Mouse (Mus musculus) midbrain, embryonic 10.5 days (tissue): Measurements from ENCODE around the gene Aebp1. TPM values are rescaled to one million over a fixed set of nuclear protein-coding genes. Genes with fewer than 3 reads are reported as not detected.
"Not testable (repeated sequence)": the region's sequence is repeated elsewhere in the genome, so short reads cannot be mapped to it uniquely, and the experiment has no call there.

ENCODE experiments used
- DNase-seq: peaks from one replicate; pipeline ENCODE4 v3.0.0-alpha.2; 2017; ENCODE audit warnings: low spot score
- H3K27ac ChIP-seq: fragments of 300-500 bp; sonication (generic); replicated peaks from 2 replicates; pipeline ENCODE4 v1.5.1; 2016; ENCODE audit warnings: mild to moderate bottlenecking
- H3K27me3 ChIP-seq: fragments of 300-500 bp; sonication (generic); 2 replicates; pipeline ENCODE4 v1.6.1; 2016; ENCODE audit warnings: low read depth, mild to moderate bottlenecking; ENCODE audit not compliant: poor library complexity, severe bottlenecking
- H3K36me3 ChIP-seq: fragments of 300-500 bp; sonication (generic); 2 replicates; pipeline ENCODE4 v1.6.1; 2016; ENCODE audit warnings: mild to moderate bottlenecking, moderate library complexity
- H3K4me1 ChIP-seq: fragments of 300-500 bp; sonication (generic); 2 replicates; pipeline ENCODE4 v1.6.1; 2016
- H3K4me3 ChIP-seq: fragments of 300-500 bp; sonication (generic); 2 replicates; pipeline ENCODE4 v1.5.1; 2016; ENCODE audit warnings: mild to moderate bottlenecking, moderate library complexity
- H3K9me3 ChIP-seq: fragments of 300-500 bp; sonication (generic); replicated peaks from 2 replicates; pipeline ENCODE4 v1.6.1; 2016; ENCODE audit warnings: mild to moderate bottlenecking
- WGBS: fragments of 180-500 bp; shearing (Covaris S2); methylation state at CpG from one replicate; pipeline ENCODE4 v1.1.7; 2016; 5-methylcytosine and 5-hydroxymethylcytosine counted together
- polyA plus RNA-seq: library from polyadenylated mRNA; unstranded; fragments of >200 nt; fragmentation: Nextera tagmentation; extraction: Ambion mirVana; gene quantifications from 2 replicates; pipeline ENCODE4 v1.2.1, GENCODE M21; 2016

The Aebp1 gene
- polyA plus RNA-seq, 1 experiment from 2014 or later: 8.1 TPM

GRCm38 (mm10) chr11:5879905-5880304, 18.2 kb downstream of the Aebp1 start:
- WGBS: 47% methylated on average over 5 of the region's 5 CpGs
- H3K9me3 ChIP-seq: no peaks in the 10 kb centered on the region

GRCm38 (mm10) chr11:5882518-5882917, 20.8 kb downstream of the Aebp1 start:
- no peaks in the 10 kb centered on the region for H3K27me3 ChIP-seq
- H3K4me3 ChIP-seq: no peak overlapping the region
- no peak for DNase-seq
- WGBS: 87% methylated on average over 8 of the region's 8 CpGs
- H3K27ac ChIP-seq: no peak overlapping the region
- no peaks in the 10 kb centered on the region for H3K36me3 ChIP-seq
- H3K4me1 ChIP-seq: peaks cover 33% of the 10 kb centered on the region
- no peaks in the 10 kb centered on the region for H3K9me3 ChIP-seq

More at GRCm38 (mm10) chr11:5879905-5880304, 18.2 kb downstream of the Aebp1 start:
- H3K27me3 ChIP-seq: no peaks in the 10 kb centered on the region
- peaks cover 32% of the 10 kb centered on the region for H3K4me1 ChIP-seq
- DNase-seq: peak; percentile 74
- peaks cover 19% of the 10 kb centered on the region for H3K36me3 ChIP-seq
- H3K27ac ChIP-seq: no peak overlapping the region
- no peak overlapping the region for H3K4me3 ChIP-seq

GRCm38 (mm10) chr11:5886187-5886586, 24.4 kb downstream of the Aebp1 start:
- 23% methylated on average over 9 of the region's 9 CpGs for WGBS
- H3K4me1 ChIP-seq: peaks cover 39% of the 10 kb centered on the region
- DNase-seq: peak; percentile 69
- no peaks in the 10 kb centered on the region for H3K9me3 ChIP-seq
- no peaks in the 10 kb centered on the region for H3K36me3 ChIP-seq
- H3K4me3 ChIP-seq: no peak overlapping the region
- peak overlapping the region; percentile 82 for H3K27ac ChIP-seq
- no peaks in the 10 kb centered on the region for H3K27me3 ChIP-seq

DNA sequence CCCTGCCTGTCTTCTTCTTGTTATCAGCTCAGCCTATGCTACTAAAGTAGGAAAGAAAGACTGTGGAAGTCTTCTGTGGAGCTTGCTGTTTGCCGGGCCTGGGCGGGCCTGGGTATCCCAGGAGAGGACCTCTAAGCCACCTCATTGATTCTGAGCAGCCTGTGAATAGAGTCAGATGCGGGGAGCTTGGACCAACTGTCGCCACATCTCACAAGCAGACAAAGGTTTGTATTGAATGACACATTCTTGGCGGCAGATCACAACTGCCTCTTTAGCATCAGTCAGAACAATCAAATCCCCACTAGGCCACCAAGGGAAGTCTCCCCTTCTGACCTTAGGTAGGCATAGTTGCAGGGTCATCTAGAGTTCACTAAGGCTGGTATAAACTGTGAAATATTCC, 25.5 kb downstream of the Aebp1 start:
- no peak overlapping the region for H3K4me3 ChIP-seq
- H3K4me1 ChIP-seq: peaks cover 50% of the 10 kb centered on the region
- no peaks in the 10 kb centered on the region for H3K36me3 ChIP-seq
- DNase-seq: peak; percentile 54
- no peaks in the 10 kb centered on the region for H3K9me3 ChIP-seq
- 24% methylated on average over 5 of the region's 5 CpGs for WGBS
- H3K27ac ChIP-seq: peak overlapping the region; percentile 82
- no peaks in the 10 kb centered on the region for H3K27me3 ChIP-seq

- H3K27me3 ChIP-seq, DNase-seq, H3K9me3 ChIP-seq, H3K36me3 ChIP-seq, H3K27ac ChIP-seq, H3K4me3 ChIP-seq: not testable (repeated sequence)
- H3K4me1 ChIP-seq: peaks cover 62% of the 10 kb centered on the region
- 79% methylated on average over 5 of the region's 5 CpGs for WGBS
Observed at GRCm38 (mm10) chr11:5888563-5888962, 26.8 kb downstream of the Aebp1 start.

GRCm38 (mm10) chr11:5892151-5892591, 30.4 kb downstream of the Aebp1 start:
- Histone ChIP-seq H3K4me3 (no peak overlapping the region), H3K36me3 (no peaks in the 10 kb centered on the region), H3K27me3 (peaks cover 17% of the 10 kb centered on the region), H3K4me1 (peaks cover 60% of the 10 kb centered on the region), H3K27ac (peak overlapping the region; percentile 70), H3K9me3 (no peaks in the 10 kb centered on the region)
- WGBS: 74% methylated on average over 8 of the region's 8 CpGs
- DNase-seq: no peak

- Histone ChIP-seq H3K4me3 (no peak overlapping the region), H3K9me3 (no peaks in the 10 kb centered on the region), H3K36me3 (no peaks in the 10 kb centered on the region), H3K4me1 (peaks cover 60% of the 10 kb centered on the region), H3K27ac (peak overlapping the region; percentile 70; the same call in 1 of the 2 replicates), H3K27me3 (peaks cover 24% of the 10 kb centered on the region)
- WGBS: 56% methylated on average over 4 of the region's 4 CpGs
- DNase-seq: no peak
Observed at GRCm38 (mm10) chr11:5892810-5893368, 31.1 kb downstream of the Aebp1 start.

DNA sequence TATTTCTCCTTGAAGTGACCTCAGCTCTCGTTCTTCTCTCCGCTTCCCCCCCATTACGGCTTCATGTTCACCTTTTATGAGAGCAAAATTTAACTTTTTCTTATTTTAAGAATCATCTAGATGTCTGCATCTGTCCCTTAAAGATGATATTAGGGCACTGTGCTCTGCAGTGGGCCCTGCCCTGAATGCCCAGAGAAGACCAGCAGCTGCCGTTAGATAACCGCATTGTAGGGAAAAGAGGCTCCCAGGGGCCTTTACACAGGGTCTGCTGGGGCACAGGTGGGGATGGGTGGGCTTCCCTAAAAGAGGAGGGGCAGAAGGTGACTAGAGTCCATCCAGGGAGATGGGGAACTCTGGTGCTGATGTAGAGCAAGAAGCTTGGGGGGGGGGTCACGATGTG, 32.1 kb downstream of the Aebp1 start:
- Histone ChIP-seq H3K9me3 (no peaks in the 10 kb centered on the region), H3K4me3 (no peak overlapping the region), H3K36me3 (no peaks in the 10 kb centered on the region), H3K4me1 (peaks cover 60% of the 10 kb centered on the region), H3K27me3 (peaks cover 33% of the 10 kb centered on the region), H3K27ac (no peak overlapping the region; the same call in 1 of the 2 replicates)
- 79% methylated on average over 6 of the region's 6 CpGs for WGBS
- DNase-seq: no peak

- Histone ChIP-seq H3K4me1 (peaks cover 58% of the 10 kb centered on the region), H3K27ac (peak overlapping the region; percentile 2; the same call in 1 of the 2 replicates), H3K4me3 (no peak overlapping the region), H3K27me3 (peaks cover 64% of the 10 kb centered on the region), H3K36me3 (no peaks in the 10 kb centered on the region), H3K9me3 (no peaks in the 10 kb centered on the region)
- 10% methylated on average over 16 of the region's 16 CpGs for WGBS
- DNase-seq: no peak
Observed at GRCm38 (mm10) chr11:5897230-5897629, 35.5 kb downstream of the Aebp1 start.

- no peaks in the 10 kb centered on the region for H3K9me3 ChIP-seq
- peak; percentile 23 for DNase-seq
- WGBS: 4% methylated on average over 10 of the region's 10 CpGs
- H3K27ac ChIP-seq: peak overlapping the region; percentile 2; the same call in 1 of the 2 replicates
- no peaks in the 10 kb centered on the region for H3K36me3 ChIP-seq
- peak overlapping the region; percentile 22; the same call in 1 of the 2 replicates for H3K4me3 ChIP-seq
- H3K4me1 ChIP-seq: peaks cover 58% of the 10 kb centered on the region
- peaks cover 70% of the 10 kb centered on the region for H3K27me3 ChIP-seq
Observed at GRCm38 (mm10) chr11:5897839-5898238, 36.1 kb downstream of the Aebp1 start.

GRCm38 (mm10) chr11:5898531-5898930, 36.8 kb downstream of the Aebp1 start, which contains the start of gene Myl7:
Gene Myl7 (minus strand): TSS chr11:5898782.
- Histone ChIP-seq H3K27me3 (peaks cover 77% of the 10 kb centered on the region), H3K4me1 (peaks cover 55% of the 10 kb centered on the region), H3K27ac (peak within 1 kb of the TSS; percentile 2; the same call in 1 of the 2 replicates), H3K4me3 (peak within 1 kb of the TSS; percentile 22; the same call in 1 of the 2 replicates), H3K36me3 (no peaks in the 10 kb centered on the region), H3K9me3 (no peaks in the 10 kb centered on the region)
- no peak for DNase-seq
- WGBS: 76% methylated on average over 5 of the region's 5 CpGs

GRCm38 (mm10) chr11:5899286-5899685, 37.5 kb downstream of the Aebp1 start:
- WGBS: 88% methylated on average over 10 of the region's 10 CpGs
- DNase-seq: no peak

DNA sequence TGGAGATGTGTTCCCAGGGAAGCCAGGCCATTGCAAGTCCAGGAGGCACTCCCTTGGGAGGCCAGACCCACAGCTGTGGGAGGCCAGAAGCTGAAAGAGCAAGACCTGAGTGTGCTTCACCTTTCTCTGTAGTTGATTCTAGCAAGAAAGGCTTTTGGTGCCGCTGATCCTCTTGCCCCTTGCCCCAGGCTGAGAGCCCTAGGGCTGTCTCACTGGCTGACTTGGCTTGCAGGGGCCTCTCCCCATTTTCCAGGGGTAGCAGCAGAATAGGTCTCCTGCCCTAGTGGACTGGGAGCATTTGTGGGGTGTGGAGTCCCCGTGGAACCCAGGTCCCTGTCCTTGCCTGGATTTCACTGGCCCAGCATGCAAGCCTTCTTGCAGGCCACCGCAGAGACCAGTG, 39.6 kb downstream of the Aebp1 start:
- Histone ChIP-seq H3K9me3 (no peaks in the 10 kb centered on the region), H3K36me3 (no peaks in the 10 kb centered on the region), H3K27me3 (peaks cover 77% of the 10 kb centered on the region), H3K4me3 (peak overlapping the region; percentile 56), H3K27ac (peak overlapping the region; percentile 87), H3K4me1 (peaks cover 52% of the 10 kb centered on the region)
- 13% methylated on average over 3 of the region's 3 CpGs for WGBS
- DNase-seq: no peak

More at GRCm38 (mm10) chr11:5899286-5899685, 37.5 kb downstream of the Aebp1 start:
- Histone ChIP-seq H3K27me3 (peaks cover 84% of the 10 kb centered on the region), H3K36me3 (no peaks in the 10 kb centered on the region), H3K4me3 (no peak overlapping the region), H3K9me3 (no peaks in the 10 kb centered on the region), H3K4me1 (peaks cover 52% of the 10 kb centered on the region), H3K27ac (no peak overlapping the region)
